Mouse (Mus musculus) C2C12 (cell line): Measurements from ENCODE around the gene Kif3b.

ENCODE experiments used
- CTCF ChIP-seq: IDR thresholded peaks from one replicate; pipeline ENCODE4 v1.5.1; 2011; ENCODE audit not compliant: control insufficient read depth, insufficient read depth, insufficient read length
- MAX ChIP-seq: IDR thresholded peaks from one replicate; pipeline ENCODE4 v1.6.1; 2011; ENCODE audit warnings: mild to moderate bottlenecking, control low read depth

DNA sequence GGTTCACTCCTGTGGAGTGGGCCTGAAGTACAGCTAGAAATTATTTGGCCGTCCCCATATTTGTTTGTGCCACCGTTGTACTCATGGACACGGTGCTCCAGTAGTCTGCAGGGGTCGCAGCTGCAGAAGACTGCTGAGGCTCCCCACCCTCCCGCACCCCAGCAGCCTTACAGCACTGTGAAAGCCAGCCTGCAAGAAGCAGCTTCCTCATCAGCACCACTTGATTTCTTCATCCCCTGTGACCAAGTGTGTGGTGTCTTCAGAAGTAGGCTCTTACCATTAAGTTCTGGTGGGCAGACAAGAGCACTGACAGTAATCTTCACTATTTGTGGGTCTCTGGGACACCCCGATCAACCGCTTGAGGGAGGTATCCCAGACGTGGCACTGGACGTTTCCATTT is 21.7 kb downstream of the Kif3b start:
- TF ChIP-seq CTCF: no peak
- no peak for TF ChIP-seq MAX
